Mouse (Mus musculus): ENCODE results near the gene Dexi. TPM values are rescaled to one million over a fixed set of nuclear protein-coding genes. Genes with fewer than 3 reads are reported as not detected.

Dexi gene
- polyA plus RNA-seq, 1 experiment from 2014 or later = 17.1 TPM

- no peaks in the 10 kb centered on the region for H3K9me3 ChIP-seq
- no peak overlapping the region for H3K4me2 ChIP-seq
- no peak overlapping the region for H3K27ac ChIP-seq
- no peaks in the 10 kb centered on the region for H3K36me3 ChIP-seq (replicated peaks)
- H3K27me3 ChIP-seq (replicated peaks) = no peaks in the 10 kb centered on the region
- ATAC-seq (replicated peaks) = no peak
- H3K4me3 ChIP-seq = no peak overlapping the region
- H3K4me1 ChIP-seq = 0 out of 2 replicates have a peak, but pooled peaks cover 6% of the 10 kb centered on the region
- 88% methylated on average over 18 of the region's 18 CpGs for WGBS
- H3K9ac ChIP-seq = no peak overlapping the region
Observed at GRCm38 (mm10) chr16:10490503-10491150, 52.2 kb downstream of the Dexi start.

- Histone ChIP-seq H3K27ac (no peak overlapping the region), H3K4me2 (peak overlapping the region; percentile 33), H3K4me3 (no peak overlapping the region), H3K36me3 (replicated peaks) (no peaks in the 10 kb centered on the region), H3K9me3 (no peaks in the 10 kb centered on the region), H3K27me3 (replicated peaks) (no peaks in the 10 kb centered on the region), H3K4me1 (0 out of 2 replicates have a peak, but pooled peaks cover 6% of the 10 kb centered on the region), H3K9ac (no peak overlapping the region)
- no peak for ATAC-seq (replicated peaks)
- WGBS = 22% methylated on average over 14 of the region's 14 CpGs
Observed at GRCm38 (mm10) chr16:10489904-10490457, 52.9 kb downstream of the Dexi start.

GRCm38 (mm10) chr16:10489483-10489882 lies 53.4 kb downstream of the Dexi start:
- 10% methylated on average over 9 of the region's 9 CpGs for WGBS
- no peak overlapping the region for H3K4me3 ChIP-seq
- no peaks in the 10 kb centered on the region for H3K9me3 ChIP-seq
- H3K27me3 ChIP-seq (replicated peaks) = no peaks in the 10 kb centered on the region
- ATAC-seq (replicated peaks) = no peak
- H3K36me3 ChIP-seq (replicated peaks) = no peaks in the 10 kb centered on the region
- H3K27ac ChIP-seq = no peak overlapping the region
- H3K4me1 ChIP-seq = 0 out of 2 replicates have a peak, but pooled peaks cover 6% of the 10 kb centered on the region
- peak overlapping the region; percentile 33 for H3K4me2 ChIP-seq
- no peak overlapping the region for H3K9ac ChIP-seq

- Histone ChIP-seq H3K4me3 (no peak overlapping the region), H3K4me1 (0 out of 2 replicates have a peak, but pooled peaks cover 6% of the 10 kb centered on the region), H3K9me3 (no peaks in the 10 kb centered on the region), H3K36me3 (replicated peaks) (no peaks in the 10 kb centered on the region), H3K27me3 (replicated peaks) (no peaks in the 10 kb centered on the region), H3K9ac (no peak overlapping the region), H3K4me2 (no peak overlapping the region), H3K27ac (no peak overlapping the region)
- no peak for ATAC-seq (replicated peaks)
- whole genome bisulfite sequencing = 83% methylated on average over 7 of the region's 7 CpGs
Observed at GRCm38 (mm10) chr16:10488769-10489481, 53.9 kb downstream of the Dexi start.

- H3K4me3 ChIP-seq = no peak overlapping the region
- H3K36me3 ChIP-seq (replicated peaks) = no peaks in the 10 kb centered on the region
- H3K4me1 ChIP-seq = 0 out of 2 replicates have a peak, but pooled peaks cover 6% of the 10 kb centered on the region
- no peak overlapping the region for H3K4me2 ChIP-seq
- H3K9me3 ChIP-seq = no peaks in the 10 kb centered on the region
- no peak for ATAC-seq (replicated peaks)
- no peak overlapping the region for H3K9ac ChIP-seq
- 85% methylated on average over 8 of the region's 8 CpGs for WGBS
- H3K27ac ChIP-seq = no peak overlapping the region
- no peaks in the 10 kb centered on the region for H3K27me3 ChIP-seq (replicated peaks)
Observed at GRCm38 (mm10) chr16:10487895-10488493, 54.9 kb downstream of the Dexi start.

GRCm38 (mm10) chr16:10486993-10487392 lies 55.9 kb downstream of the Dexi start:
- H3K4me3 ChIP-seq = no peak overlapping the region
- no peak overlapping the region for H3K4me2 ChIP-seq
- no peaks in the 10 kb centered on the region for H3K36me3 ChIP-seq (replicated peaks)
- 83% methylated on average over 3 of the region's 3 CpGs for WGBS
- H3K27me3 ChIP-seq (replicated peaks) = no peaks in the 10 kb centered on the region
- H3K9ac ChIP-seq = no peak overlapping the region
- H3K4me1 ChIP-seq = 0 out of 2 replicates have a peak, but pooled peaks cover 6% of the 10 kb centered on the region
- no peak for ATAC-seq (replicated peaks)
- H3K27ac ChIP-seq = no peak overlapping the region
- H3K9me3 ChIP-seq = no peaks in the 10 kb centered on the region

- H3K9ac ChIP-seq = no peak overlapping the region
- no peaks in the 10 kb centered on the region for H3K9me3 ChIP-seq
- no peak overlapping the region for H3K27ac ChIP-seq
- no peaks in the 10 kb centered on the region for H3K36me3 ChIP-seq (replicated peaks)
- no peak overlapping the region for H3K4me2 ChIP-seq
- 62% methylated on average over 4 of the region's 4 CpGs for WGBS
- H3K27me3 ChIP-seq (replicated peaks) = no peaks in the 10 kb centered on the region
- no peak for ATAC-seq (replicated peaks)
- H3K4me1 ChIP-seq = no peaks in the 10 kb centered on the region
- H3K4me3 ChIP-seq = no peak overlapping the region
Observed at GRCm38 (mm10) chr16:10482343-10482742, 60.5 kb downstream of the Dexi start.

- no peak for ATAC-seq (replicated peaks)
- no peaks in the 10 kb centered on the region for H3K27me3 ChIP-seq (replicated peaks)
- WGBS = 79% methylated on average over 5 of the region's 5 CpGs
Observed at GRCm38 (mm10) chr16:10479857-10480256, 63.0 kb downstream of the Dexi start, which contains the start of gene Ciita. Gene Ciita, plus strand, starts transcription at chr16:10480059.

GRCm38 (mm10) chr16:10475919-10476318 lies 66.9 kb downstream of the Dexi start:
- H3K9ac ChIP-seq = no peak overlapping the region
- no peaks in the 10 kb centered on the region for H3K36me3 ChIP-seq (replicated peaks)
- H3K4me1 ChIP-seq = no peaks in the 10 kb centered on the region
- ATAC-seq (replicated peaks) = no peak
- no peak overlapping the region for H3K4me2 ChIP-seq
- no peak overlapping the region for H3K27ac ChIP-seq
- 71% methylated on average over 2 of the region's 2 CpGs for WGBS
- H3K27me3 ChIP-seq (replicated peaks) = no peaks in the 10 kb centered on the region
- no peaks in the 10 kb centered on the region for H3K9me3 ChIP-seq
- H3K4me3 ChIP-seq = no peak overlapping the region

More at GRCm38 (mm10) chr16:10479857-10480256, 63.0 kb downstream of the Dexi start, which contains the start of gene Ciita:
- Histone ChIP-seq H3K4me3 (no peak within 1 kb of the TSS), H3K36me3 (replicated peaks) (no peaks in the 10 kb centered on the region), H3K4me1 (no peaks in the 10 kb centered on the region), H3K9ac (no peak within 1 kb of the TSS), H3K27ac (no peak within 1 kb of the TSS), H3K9me3 (no peaks in the 10 kb centered on the region), H3K4me2 (no peak within 1 kb of the TSS)

GRCm38 (mm10) chr16:10474956-10475355 lies 67.9 kb downstream of the Dexi start:
- H3K27me3 ChIP-seq (replicated peaks) = no peaks in the 10 kb centered on the region
- no peaks in the 10 kb centered on the region for H3K4me1 ChIP-seq
- no peak overlapping the region for H3K4me3 ChIP-seq
- 71% methylated on average over 3 of the region's 3 CpGs for WGBS
- no peak overlapping the region for H3K4me2 ChIP-seq
- no peaks in the 10 kb centered on the region for H3K9me3 ChIP-seq
- ATAC-seq (replicated peaks) = no peak
- H3K27ac ChIP-seq = no peak overlapping the region
- no peaks in the 10 kb centered on the region for H3K36me3 ChIP-seq (replicated peaks)
- H3K9ac ChIP-seq = no peak overlapping the region

- Histone ChIP-seq H3K9ac (no peak overlapping the region), H3K9me3 (no peaks in the 10 kb centered on the region), H3K27ac (no peak overlapping the region), H3K4me3 (no peak overlapping the region), H3K36me3 (replicated peaks) (no peaks in the 10 kb centered on the region), H3K4me2 (no peak overlapping the region), H3K4me1 (no peaks in the 10 kb centered on the region), H3K27me3 (replicated peaks) (no peaks in the 10 kb centered on the region)
- WGBS = 94% methylated on average over 3 of the region's 3 CpGs
- no peak for ATAC-seq (replicated peaks)
Observed at GRCm38 (mm10) chr16:10471950-10472349, 70.9 kb downstream of the Dexi start.

- no peak for ATAC-seq (replicated peaks)
- WGBS = 55% methylated on average over 1 of the region's 1 CpGs
- no peak overlapping the region for H3K4me2 ChIP-seq
- H3K4me3 ChIP-seq = no peak overlapping the region
- H3K4me1 ChIP-seq = no peaks in the 10 kb centered on the region
- no peaks in the 10 kb centered on the region for H3K9me3 ChIP-seq
- H3K27ac ChIP-seq = no peak overlapping the region
- H3K9ac ChIP-seq = no peak overlapping the region
- H3K27me3 ChIP-seq (replicated peaks) = no peaks in the 10 kb centered on the region
- no peaks in the 10 kb centered on the region for H3K36me3 ChIP-seq (replicated peaks)
Observed at GRCm38 (mm10) chr16:10468201-10468600, 74.7 kb downstream of the Dexi start.

Measured in midbrain, embryonic 15.5 days (tissue).